Mouse (Mus musculus) megakaryocyte, adult 5-6 weeks (primary cell): ENCODE measurements around the gene Cnih3. TPM values are rescaled to one million over a fixed set of nuclear protein-coding genes. Genes with fewer than 3 reads are reported as not detected.

ENCODE experiments used
- total RNA-seq, 2 experiments: library from RNA; stranded (forward) in 1 of 2; stranded (reverse) in 1 of 2; fragments of 153-499, 151-499 nt in 1 of 2; fragments of 221-1000, 200-1000 nt in 1 of 2; gene quantifications; 2 replicates each; pipeline versions ENCODE4 v1.2.3 to v1.2.4; 2015 to 2017

The Cnih3 gene
- total RNA-seq, 2 experiments from 2014 or later, result not detected

Other genes starting within 250 kb of the Cnih3 start
- gene Nvl, start 208.4 kb upstream of the Cnih3 start, total RNA-seq (2015), result 19.8 and 22.7 TPM in 2 replicates
- 14.0 and 18.1 TPM in 2 replicates for gene Nvl, start 208.4 kb upstream of the Cnih3 start, total RNA-seq (2017)
- gene Cnih4, start 207.9 kb upstream of the Cnih3 start, total RNA-seq (2015), result 95.3 and 111 TPM in 2 replicates
- gene Cnih4, start 207.9 kb upstream of the Cnih3 start, total RNA-seq (2017), result 147 and 148 TPM in 2 replicates
- 257 and 258 TPM in 2 replicates for gene Wdr26, start 140.6 kb upstream of the Cnih3 start, total RNA-seq (2015)
- 235 and 244 TPM in 2 replicates for gene Wdr26, start 140.6 kb upstream of the Cnih3 start, total RNA-seq (2017)
- gene Ccdc121, start 158.8 kb downstream of the Cnih3 start, total RNA-seq (2015), result not detected in 2 replicates
- not detected in 2 replicates for gene Ccdc121, start 158.8 kb downstream of the Cnih3 start, total RNA-seq (2017)
- gene Dnah14, start 223.9 kb downstream of the Cnih3 start, total RNA-seq (2015), result 0.09 TPM in 1 of 2 replicates, not detected in the other
- gene Dnah14, start 223.9 kb downstream of the Cnih3 start, total RNA-seq (2017), result 2.9 and 3.0 TPM in 2 replicates